In the genomic region with DNA sequence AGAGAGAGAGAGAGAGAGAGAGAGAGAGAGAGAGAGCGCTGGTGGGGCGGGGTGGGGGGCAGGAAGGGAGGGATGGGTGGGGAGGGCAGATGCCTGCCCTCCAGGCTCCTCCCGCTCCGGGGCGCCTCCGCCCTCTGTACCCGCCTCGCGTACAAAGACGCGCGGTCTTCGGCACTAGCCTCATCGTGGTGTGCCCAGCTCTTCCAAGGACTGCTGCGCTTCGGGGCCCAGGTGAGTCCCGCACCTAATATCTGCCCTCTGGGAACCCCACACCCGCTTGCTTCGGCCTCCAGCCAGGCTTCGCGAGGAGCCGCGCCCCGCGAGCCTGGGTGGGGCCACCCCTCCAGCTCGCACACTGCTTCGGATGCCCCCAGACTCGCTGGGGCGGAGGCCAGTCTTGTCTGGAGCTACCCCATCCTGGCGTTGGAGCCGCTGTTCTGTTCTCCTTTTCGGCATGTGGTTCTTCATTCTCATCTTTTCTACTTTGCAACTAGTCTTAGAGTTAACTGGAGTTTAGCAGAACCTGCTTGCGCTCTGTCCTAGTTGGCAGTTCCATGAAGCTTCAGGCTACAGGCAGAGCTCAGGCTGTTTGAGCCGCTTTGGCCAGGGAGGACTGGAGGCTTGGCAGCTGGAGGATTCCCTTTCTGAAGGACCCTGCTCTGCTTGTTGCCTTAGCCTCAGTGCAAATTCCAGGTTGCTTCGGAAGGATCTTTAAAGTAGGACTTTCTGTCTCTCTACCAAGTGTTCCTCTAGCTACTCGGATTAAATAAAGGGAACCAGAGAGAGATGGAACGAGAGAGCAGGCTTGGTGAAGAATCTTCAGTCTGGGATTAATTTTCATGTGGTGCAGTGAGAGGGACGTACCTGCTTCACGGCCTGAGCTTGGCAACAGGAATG, we compare ENCODE assay signal across 8 mouse cellular contexts. TPM values are rescaled to one million over a fixed set of nuclear protein-coding genes. Genes with fewer than 3 reads are reported as not detected.
A peak's percentile ranks its signal among the peaks of the same experiment; 100 is the strongest.
DNase-seq lines count a peak whose midpoint lies in the region; ATAC-seq and TF ChIP-seq lines count a peak whose summit lies in the region.

A gene (plus strand): TSS at position 100 of the 897 bp plus-strand sequence.

- no peak for TF ChIP-seq CTCF in lung, adult 2 months (IDR thresholded peaks at IDR 0.05; ENCODE audit: insufficient read depth, low read length)
- TF ChIP-seq CTCF in thymus, adult 2 months (IDR thresholded peaks at IDR 0.05; ENCODE audit: borderline replicate concordance, control insufficient read depth, extremely low read depth, insufficient read depth, low read length, poor library complexity) = no peak

- WGBS in heart, embryonic 16.5 days = 1% methylated on average over 37 of the region's 39 CpGs
- 1% methylated on average over 32 of the region's 39 CpGs for WGBS in lung, adult 2 months
- WGBS in neural tube, embryonic 13.5 days = 2% methylated on average over 37 of the region's 39 CpGs
- WGBS in thymus, adult 2 months = 1% methylated on average over 39 of the region's 39 CpGs

- peaks cover 17% of the 10 kb centered on the region for H3K4me1 ChIP-seq in erythroblast, embryonic 14.5 days (ENCODE audit: control insufficient read depth)
- H3K4me1 ChIP-seq in heart, embryonic 16.5 days (ENCODE audit: control insufficient read depth, insufficient read depth, low read length) = peaks cover 10% of the 10 kb centered on the region; the same call in 1 of the 2 replicates
- peaks cover 26% of the 10 kb centered on the region for H3K4me1 ChIP-seq in lung, adult 2 months (ENCODE audit: control insufficient read depth, insufficient read depth, low read length)
- peaks cover 17% of the 10 kb centered on the region for H3K4me1 ChIP-seq in neural tube, embryonic 13.5 days (replicated peaks)
- H3K4me1 ChIP-seq in thymus, adult 2 months (replicated peaks; ENCODE audit: control insufficient read depth, insufficient read depth, low read length) = peaks cover 34% of the 10 kb centered on the region

- H3K9me3 ChIP-seq in erythroblast, embryonic 14.5 days (ENCODE audit: control insufficient read depth, low read length) = no peaks in the 10 kb centered on the region
- H3K9me3 ChIP-seq in heart, embryonic 16.5 days (replicated peaks; ENCODE audit: control insufficient read depth, low read length) = no peaks in the 10 kb centered on the region
- H3K9me3 ChIP-seq in neural tube, embryonic 13.5 days = no peaks in the 10 kb centered on the region

- peaks cover 7% of the 10 kb centered on the region for H3K27me3 ChIP-seq in erythroblast, embryonic 14.5 days (ENCODE audit: control insufficient read depth)
- H3K27me3 ChIP-seq in heart, embryonic 16.5 days (ENCODE audit: control insufficient read depth, insufficient read depth, low read length) = no peaks in the 10 kb centered on the region
- peaks cover 39% of the 10 kb centered on the region for H3K27me3 ChIP-seq in neural tube, embryonic 13.5 days
- H3K27me3 ChIP-seq in thymus, adult 2 months (ENCODE audit: control insufficient read depth, insufficient read depth, low read length) = no peaks in the 10 kb centered on the region

- no peaks in the 10 kb centered on the region for H3K36me3 ChIP-seq in erythroblast, embryonic 14.5 days (ENCODE audit: control insufficient read depth)
- no peaks in the 10 kb centered on the region for H3K36me3 ChIP-seq in heart, embryonic 16.5 days (ENCODE audit: control insufficient read depth, insufficient read depth)
- no peaks in the 10 kb centered on the region for H3K36me3 ChIP-seq in neural tube, embryonic 13.5 days
- no peaks in the 10 kb centered on the region for H3K36me3 ChIP-seq in thymus, adult 2 months (ENCODE audit: control insufficient read depth, insufficient read depth, low read length)

- H3K9ac ChIP-seq in heart, embryonic 16.5 days (ENCODE audit: low read length) = peak within 1 kb of the TSS; percentile 75
- H3K9ac ChIP-seq in neural tube, embryonic 13.5 days = peak within 1 kb of the TSS; percentile 79

- peak within 1 kb of the TSS; percentile 83 for H3K27ac ChIP-seq in heart, embryonic 16.5 days (ENCODE audit: low read length)
- peak within 1 kb of the TSS; percentile 80 for H3K27ac ChIP-seq in neural tube, embryonic 13.5 days (replicated peaks)
- peak within 1 kb of the TSS; percentile 81 for H3K27ac ChIP-seq in thymus, adult 2 months (ENCODE audit: control insufficient read depth, insufficient read depth, low read length)

- DNase-seq in CD4-positive helper T cell, adult 2 months (ENCODE audit: low read depth, low spot score) = peak; percentile 88
- peak; percentile 83 for DNase-seq in adipocyte (ENCODE audit: low spot score)
- DNase-seq in kidney, postnatal 14 days = peak; percentile 85
- DNase-seq in lung, adult 2 months = peak; percentile 82
- DNase-seq in thymus, adult 2 months = peak; percentile 80

- TF ChIP-seq POLR2A in lung, adult 2 months (IDR thresholded peaks at IDR 0.05; ENCODE audit: borderline replicate concordance, extremely low read depth, low read depth, low read length) = peak; percentile 94; the same call in 1 of the 2 replicates
- TF ChIP-seq POLR2A in thymus, adult 2 months (IDR thresholded peaks at IDR 0.05; ENCODE audit: control insufficient read depth, extremely low read depth, insufficient read depth, low read length, poor library complexity) = peak; percentile 56

- H3K4me3 ChIP-seq in erythroblast, embryonic 14.5 days (replicated peaks) = peak within 1 kb of the TSS; percentile 59
- H3K4me3 ChIP-seq in heart, embryonic 16.5 days (ENCODE audit: low read length) = peak within 1 kb of the TSS; percentile 68
- H3K4me3 ChIP-seq in lung, adult 2 months (replicated peaks; ENCODE audit: extremely low read depth, low read depth, low read length) = peak within 1 kb of the TSS; percentile 77
- H3K4me3 ChIP-seq in neural tube, embryonic 13.5 days = peak within 1 kb of the TSS; percentile 52
- peak within 1 kb of the TSS; percentile 90 for H3K4me3 ChIP-seq in thymus, adult 2 months (ENCODE audit: control insufficient read depth, insufficient read depth, low read length)

- ATAC-seq in heart, embryonic 16.5 days (replicated peaks; ENCODE audit: extremely low read depth, insufficient read depth, low FRiP score) = peak; percentile 85
- ATAC-seq in neural tube, embryonic 13.5 days (ENCODE audit: low read depth) = peak; percentile 86

- peak within 1 kb of the TSS; percentile 83 for H3K4me2 ChIP-seq in heart, embryonic 16.5 days (ENCODE audit: low read depth, low read length)
- peak within 1 kb of the TSS; percentile 80 for H3K4me2 ChIP-seq in neural tube, embryonic 13.5 days

RNA-seq across cellular contexts. Expression of the gene that starts here (rescaled TPM):
- 0.07 and 0.11 TPM in 2 replicates for polyA plus RNA-seq in erythroblast, embryonic 14.5 days (2012)
- polyA plus RNA-seq in heart, embryonic 16.5 days (2015; fragmentation: Nextera tagmentation; extraction: Ambion mirVana) = 222 and 243 TPM in 2 replicates
- polyA plus RNA-seq in lung, adult 2 months (2012; rRNA removed) = 61.1 and 79.5 TPM in 2 replicates
- polyA plus RNA-seq in neural tube, embryonic 13.5 days (2015; fragmentation: Nextera tagmentation; extraction: Ambion mirVana) = 363 and 435 TPM in 2 replicates
- polyA plus RNA-seq in thymus, adult 2 months (2012; rRNA removed) = 99.3 and 121 TPM in 2 replicates

Comparison
In these comparisons a context has a peak if more than half of its experiments do, and no peak if none do; other contexts are left out.
1. Peak in every context shown above with its lines: DNase-seq, ATAC-seq, H3K4me3 ChIP-seq and H3K27ac ChIP-seq.
2. RNA of the gene that starts here (polyA plus RNA-seq): 363 to 435 TPM in neural tube, embryonic 13.5 days, 222 to 243 TPM in heart, embryonic 16.5 days, 99.3 to 121 TPM in thymus, adult 2 months and 61.1 to 79.5 TPM in lung, adult 2 months; 0.07 to 0.11 TPM in erythroblast, embryonic 14.5 days; every median in the first group is over 10 times any median in the second.